Mouse (Mus musculus): ENCODE data around the gene Itpr2.

Gene Itpr2

DNA sequence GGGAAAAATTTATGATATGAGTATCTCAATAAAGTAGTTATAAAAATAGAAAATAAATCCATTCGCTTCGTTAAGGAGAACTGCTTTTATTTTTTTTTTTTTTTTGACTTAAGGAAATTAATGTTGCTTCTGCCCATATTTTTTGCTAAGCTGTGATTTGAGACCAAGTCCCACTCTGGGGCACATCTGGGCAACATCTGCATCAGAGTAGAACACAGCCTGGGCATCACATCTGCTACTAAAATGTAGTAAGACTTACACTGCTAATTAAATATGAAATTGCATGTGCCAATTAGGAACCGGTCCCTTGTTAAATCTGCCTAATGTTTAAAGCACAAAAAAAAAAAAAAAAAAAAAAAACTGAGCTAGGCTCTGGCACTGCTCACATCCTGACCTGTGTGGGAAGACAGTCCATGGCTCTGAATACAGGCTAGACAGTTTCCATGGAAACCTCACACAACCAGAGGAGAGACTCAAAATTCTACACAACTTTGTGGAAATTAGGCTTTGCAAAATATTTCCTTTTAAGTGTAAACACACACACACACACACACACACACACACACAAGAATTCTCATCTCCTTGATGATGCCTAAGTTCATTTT, 247.7 kb downstream of the Itpr2 start:
- in situ Hi-C loops (cut with MboI; ENCODE audit: unreplicated experiment in 2 of 2), result no loop called here

DNA sequence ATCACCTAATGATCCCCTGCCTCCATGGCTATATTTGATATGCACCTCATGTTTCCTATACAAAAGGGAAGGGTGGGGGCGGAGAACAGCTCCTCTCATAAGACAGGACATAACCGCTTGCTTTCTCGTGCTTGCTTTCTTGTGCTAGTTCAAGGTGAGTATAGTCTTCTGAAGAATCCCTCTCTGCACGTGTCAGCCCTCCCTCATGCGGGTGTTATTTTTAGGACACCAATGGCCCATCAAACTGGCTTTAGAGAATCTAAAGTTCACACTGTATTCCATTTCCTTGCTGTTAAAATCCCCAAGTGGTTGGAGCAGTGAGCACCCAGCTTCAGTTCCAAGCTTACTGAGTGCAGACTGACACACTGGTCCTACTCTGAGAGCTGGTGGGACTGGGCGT, 252.9 kb downstream of the Itpr2 start:
- in situ Hi-C loops (cut with MboI; ENCODE audit: unreplicated experiment in 2 of 2), result no loop called here

DNA sequence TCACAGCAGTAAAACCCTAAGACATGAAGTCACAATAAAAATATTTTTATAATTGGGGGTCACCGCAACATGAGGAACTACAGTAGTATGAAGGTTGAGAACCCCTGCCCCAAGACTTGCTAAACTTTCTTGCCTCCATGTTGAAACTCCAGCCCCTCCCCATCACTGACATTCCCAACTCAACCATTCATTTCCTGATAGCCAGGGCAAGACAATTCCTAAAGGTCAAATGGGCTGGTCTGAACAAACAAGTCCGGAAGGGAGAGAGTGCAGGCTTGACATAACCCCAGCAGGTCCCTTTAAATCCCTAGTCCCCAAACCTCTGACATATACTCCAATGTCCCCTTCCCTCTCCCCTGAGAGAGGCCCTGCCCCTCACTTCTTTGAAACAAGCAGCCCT, 253.7 kb downstream of the Itpr2 start:
- in situ Hi-C loops (cut with MboI; ENCODE audit: unreplicated experiment in 2 of 2), result no loop called here

DNA sequence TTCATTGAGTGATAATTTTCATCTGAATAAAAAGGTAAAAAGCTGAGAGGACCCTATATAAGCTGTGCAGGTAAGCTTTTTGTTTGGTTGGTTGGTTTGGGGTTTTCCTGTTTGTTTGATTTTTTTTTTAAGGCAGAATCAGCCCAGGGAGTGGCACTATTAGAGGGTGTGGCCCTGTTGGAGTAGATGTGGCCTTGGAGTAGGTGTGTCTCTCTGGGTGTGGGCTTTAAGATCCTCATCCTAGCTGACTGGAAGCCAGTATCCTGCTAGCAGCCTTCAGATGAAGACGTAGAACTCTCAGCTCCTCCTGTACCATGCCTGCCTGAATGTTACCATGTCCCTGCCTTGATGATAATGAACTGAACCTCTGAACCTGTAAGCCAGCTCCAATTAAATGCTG, 254.1 kb downstream of the Itpr2 start:
- in situ Hi-C loops (cut with MboI; ENCODE audit: unreplicated experiment in 2 of 2), result no loop called here

DNA sequence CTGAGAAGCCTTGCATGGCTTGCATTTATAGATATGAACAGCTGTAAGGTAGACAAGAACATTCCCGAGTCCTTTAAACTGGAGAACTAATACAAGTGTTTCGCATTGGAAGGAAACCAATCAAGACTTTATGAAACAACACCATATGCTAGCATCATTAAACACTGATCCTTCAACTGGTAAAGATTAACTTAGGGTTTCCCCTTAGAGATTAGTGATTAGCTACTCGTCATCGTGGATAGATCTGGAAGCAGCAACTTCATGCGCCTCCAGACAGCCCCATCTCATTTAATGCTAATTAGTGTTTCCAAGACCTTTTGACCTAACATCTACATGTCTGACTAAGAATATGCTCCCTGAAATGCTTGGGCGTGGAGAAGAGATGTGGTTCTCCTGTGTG, 255.7 kb downstream of the Itpr2 start:
- in situ Hi-C loops (cut with MboI; ENCODE audit: unreplicated experiment in 2 of 2), result no loop called here

DNA sequence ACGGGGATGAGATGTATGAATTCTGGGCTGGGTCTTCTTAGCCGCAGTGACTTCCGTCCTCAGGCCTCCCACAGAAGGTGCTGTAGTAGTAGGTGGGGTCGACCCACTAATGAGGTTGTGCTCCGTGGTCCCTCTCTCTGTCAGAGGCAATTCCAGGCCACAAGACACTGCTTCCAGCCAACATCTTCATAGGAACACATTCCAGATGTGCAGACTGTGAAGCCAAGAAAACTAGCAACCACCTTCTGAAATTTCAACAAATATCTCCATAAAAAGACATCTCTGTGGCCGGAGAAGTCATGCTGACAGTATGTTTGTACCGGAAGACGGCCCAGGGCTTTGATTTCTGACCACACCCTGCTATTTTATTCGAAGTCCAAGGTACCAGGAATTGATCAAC, 256.1 kb downstream of the Itpr2 start:
- in situ Hi-C loops (cut with MboI; ENCODE audit: unreplicated experiment in 2 of 2), result no loop called here

DNA sequence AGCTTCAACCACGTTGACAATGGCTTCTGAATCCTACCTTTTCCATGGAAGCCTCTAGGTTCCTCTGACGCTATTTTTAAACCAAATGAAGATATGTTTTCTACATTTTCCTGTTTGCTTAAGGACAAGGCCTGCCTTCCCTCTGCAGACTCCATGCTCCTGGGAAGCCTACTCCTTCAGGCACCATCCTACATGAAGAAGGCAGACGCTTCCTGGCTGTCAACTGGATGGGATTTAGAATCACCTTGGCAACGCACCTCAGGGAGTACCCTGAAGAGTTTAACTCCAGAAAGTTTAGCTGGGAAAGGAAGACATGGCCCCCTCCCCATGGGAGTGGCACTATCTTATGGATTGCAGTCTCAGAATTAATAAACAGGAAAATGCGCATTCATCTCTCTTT, 259.0 kb downstream of the Itpr2 start:
- in situ Hi-C loops (cut with MboI; ENCODE audit: unreplicated experiment in 2 of 2), result no loop called here

DNA sequence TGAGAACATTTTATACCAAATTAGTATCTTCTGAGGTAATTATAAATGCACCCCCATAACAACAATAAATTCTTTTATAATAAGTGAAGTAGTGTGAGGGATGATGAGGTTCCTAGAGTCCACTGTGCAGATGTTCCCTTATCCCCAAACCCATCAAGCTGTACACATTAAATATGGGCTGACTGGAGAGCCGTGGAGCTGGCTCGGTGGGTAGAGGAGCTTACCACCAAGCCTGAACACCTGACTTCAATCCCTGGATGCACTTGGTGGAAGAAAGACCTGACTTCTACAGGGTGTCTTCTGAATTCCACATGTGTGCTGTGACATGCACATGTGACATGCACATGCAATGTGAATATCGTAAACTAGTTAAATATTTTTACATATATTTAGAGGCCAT, 260.7 kb downstream of the Itpr2 start:
- in situ Hi-C loops (cut with MboI; ENCODE audit: unreplicated experiment in 2 of 2), result no loop called here

DNA sequence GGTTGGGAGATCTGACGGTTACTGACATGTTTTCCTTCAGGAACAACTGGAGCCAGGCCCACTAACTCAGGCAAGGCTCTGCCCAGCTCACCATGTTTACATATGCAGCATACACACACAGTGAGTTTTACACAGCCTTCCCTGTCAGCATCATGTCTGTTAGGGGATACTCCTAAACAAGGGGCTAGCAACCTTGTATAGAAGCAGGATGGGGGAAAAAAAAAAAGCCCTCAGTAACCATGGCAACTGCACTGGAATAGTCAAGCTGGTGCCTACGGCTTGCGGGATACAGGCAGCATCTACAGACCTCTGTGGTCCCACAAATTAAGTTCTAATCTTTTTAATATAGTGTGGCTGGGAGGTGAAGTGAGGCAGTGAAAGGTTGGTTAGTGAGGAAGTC, 266.9 kb downstream of the Itpr2 start:
- in situ Hi-C loops (cut with MboI; ENCODE audit: unreplicated experiment in 2 of 2), result no loop called here

DNA sequence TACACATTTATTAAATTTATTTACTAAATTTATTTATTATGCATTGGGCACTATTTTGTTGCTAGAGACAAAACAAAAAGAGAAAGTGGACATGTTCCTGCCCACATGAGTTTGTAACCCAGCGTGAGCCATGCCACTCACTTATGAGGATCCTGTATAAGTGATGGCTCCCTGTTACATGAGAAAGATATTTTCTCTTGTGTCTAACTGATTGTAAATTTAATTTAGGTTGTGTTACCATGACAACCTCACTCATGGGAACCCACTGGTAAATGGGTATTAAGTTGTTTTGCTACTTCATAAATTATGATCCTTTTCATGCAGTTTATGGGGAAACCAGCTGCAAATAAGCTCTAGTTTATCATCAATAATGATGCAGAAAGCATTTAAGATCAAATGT, 267.6 kb downstream of the Itpr2 start:
- in situ Hi-C loops (cut with MboI; ENCODE audit: unreplicated experiment in 2 of 2), result no loop called here

DNA sequence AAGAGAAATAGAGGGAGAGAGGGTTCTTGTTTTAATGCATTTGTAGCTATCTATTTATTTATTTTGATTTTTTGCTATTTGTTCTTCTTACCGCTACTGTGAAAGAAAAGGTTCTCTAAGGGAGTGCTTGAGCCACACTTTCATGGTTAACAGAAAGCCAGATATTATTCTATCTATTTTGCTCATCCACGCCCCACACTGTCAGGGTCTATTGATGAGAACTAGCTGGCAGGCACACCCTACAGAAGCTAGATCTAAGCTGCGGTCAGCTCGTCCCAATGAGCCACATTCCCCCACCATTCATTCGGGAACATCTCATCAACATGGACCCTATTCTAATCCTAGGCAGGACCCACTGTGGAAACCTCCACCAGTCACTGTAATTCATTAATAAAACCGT, 271.1 kb downstream of the Itpr2 start:
- in situ Hi-C loops (cut with MboI; ENCODE audit: unreplicated experiment in 2 of 2), result no loop called here

DNA sequence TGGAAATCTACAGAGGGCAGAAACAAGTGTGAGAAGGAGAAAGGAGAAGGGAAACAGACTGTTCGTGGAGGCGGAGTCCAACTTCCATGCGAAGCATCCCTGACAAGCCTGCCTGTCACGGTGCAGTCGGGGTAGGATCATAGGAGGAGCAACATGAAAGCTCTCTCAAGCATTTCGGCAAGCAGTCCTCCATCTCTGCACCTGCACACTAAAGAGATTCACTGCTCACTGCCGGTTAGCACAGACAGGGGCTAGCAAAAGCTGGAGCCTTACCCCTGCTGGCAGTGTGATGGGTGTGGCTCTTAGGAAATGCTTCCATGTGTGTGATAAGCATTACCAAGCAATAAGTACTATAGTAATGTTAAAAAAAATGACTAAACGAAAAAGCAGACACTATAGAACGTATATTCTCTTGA, 271.6 kb downstream of the Itpr2 start:
- in situ Hi-C loops (cut with MboI; ENCODE audit: unreplicated experiment in 2 of 2), result no loop called here

DNA sequence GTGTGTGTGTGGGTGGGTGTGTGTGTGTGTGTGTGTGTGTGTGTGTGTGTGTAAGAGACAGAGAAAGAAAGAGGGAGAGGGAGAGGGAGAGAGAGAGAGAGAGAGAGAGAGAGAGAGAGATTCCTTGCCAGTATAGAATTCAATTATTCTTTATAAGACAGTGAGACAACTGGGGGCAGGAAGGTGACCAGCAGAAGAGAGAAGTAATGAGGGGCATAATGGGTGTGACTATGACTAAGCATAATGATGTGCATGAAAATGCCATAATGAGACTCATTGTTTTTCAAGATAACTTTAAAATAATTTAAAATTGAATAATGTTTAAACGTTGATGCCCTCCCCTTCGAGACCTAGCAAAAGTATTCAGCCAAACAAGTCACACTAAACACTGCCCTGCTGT, 272.1 kb downstream of the Itpr2 start:
- in situ Hi-C loops (cut with MboI; ENCODE audit: unreplicated experiment in 2 of 2), result loop anchor here in 1 of 2 experiments (5.0 kb wide), 1 partner anchor 32 kb away; no protein-coding TSS in a partner anchor

DNA sequence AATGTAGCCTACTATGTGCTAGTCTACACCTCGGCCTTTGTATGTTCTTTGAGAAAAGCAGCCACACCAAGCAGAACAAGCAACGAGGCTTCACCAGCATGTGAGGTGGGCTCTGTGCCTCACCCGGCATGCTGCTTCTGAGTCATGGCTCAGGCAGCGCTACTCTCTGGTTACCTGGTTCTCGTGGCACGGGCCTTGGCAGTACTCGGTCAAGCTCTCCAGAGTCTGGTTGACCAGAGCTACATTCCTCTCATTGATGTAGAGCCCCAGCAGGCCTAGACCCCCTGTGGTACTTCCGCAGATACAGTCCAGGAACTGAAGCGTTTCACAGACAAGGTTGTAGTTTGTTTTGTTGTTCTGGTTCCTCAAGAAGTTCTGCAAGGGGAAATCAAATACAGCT, 272.5 kb downstream of the Itpr2 start:
- in situ Hi-C loops (cut with MboI; ENCODE audit: unreplicated experiment in 2 of 2), result loop anchor here in 1 of 2 experiments (5.0 kb wide), 1 partner anchor 33 kb away; no protein-coding TSS in a partner anchor

DNA sequence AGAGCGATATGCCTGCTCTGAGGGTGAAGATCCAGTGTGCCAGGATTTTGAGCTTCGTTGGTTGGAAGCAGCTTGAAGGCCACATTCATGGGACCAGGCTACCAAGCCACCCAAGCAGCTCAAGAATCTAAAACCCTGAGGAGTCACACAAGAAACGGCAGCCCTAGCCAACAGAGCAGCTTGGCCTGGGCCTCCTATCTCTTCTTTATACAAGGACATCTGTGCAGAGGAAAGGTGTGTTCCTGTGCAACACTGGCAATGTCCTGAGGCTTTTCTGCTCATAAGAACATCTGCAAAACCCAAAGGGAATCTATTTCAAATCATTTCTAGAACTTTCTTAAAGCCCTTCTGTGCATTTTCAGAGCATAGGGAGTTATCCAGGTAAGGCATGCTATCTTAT, 274.0 kb downstream of the Itpr2 start:
- in situ Hi-C loops (cut with MboI; ENCODE audit: unreplicated experiment in 2 of 2), result loop anchor here in 1 of 2 experiments (5.0 kb wide), 1 partner anchor 34 kb away; no protein-coding TSS in a partner anchor

DNA sequence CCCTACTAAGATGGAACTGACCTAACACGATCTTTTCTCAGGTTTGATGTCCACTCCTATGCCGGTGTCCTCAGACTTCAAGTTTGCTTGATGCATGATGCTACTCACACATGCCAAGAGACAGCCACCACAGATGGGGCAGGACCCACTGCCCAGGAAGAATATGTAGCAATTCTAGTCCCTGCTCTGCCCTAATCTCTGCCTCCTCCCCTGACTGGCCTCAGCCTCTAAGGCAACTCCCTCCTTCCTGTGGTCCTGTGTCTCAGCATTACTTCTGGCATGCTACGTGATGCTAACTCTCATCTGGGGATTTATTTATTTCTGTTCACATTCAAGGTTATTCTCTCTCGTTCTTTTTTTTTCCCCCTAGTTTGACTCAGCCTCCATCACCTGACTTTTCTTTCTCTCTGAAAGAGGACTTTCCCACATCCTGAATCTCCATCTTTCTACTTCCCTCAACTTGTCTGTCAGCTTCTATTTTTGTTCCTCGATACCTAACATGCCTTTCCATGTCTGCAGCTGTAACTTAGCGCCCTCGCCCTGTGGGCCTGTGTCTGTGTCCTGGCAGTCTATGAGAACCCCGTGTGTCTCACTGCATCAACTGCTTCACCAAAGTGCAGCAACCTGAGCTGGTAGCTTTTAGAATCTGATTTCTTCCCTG, 279.5 kb downstream of the Itpr2 start:
- in situ Hi-C loops (cut with MboI; ENCODE audit: unreplicated experiment in 2 of 2), result loop anchor here in 1 of 2 experiments (5.0 to 25.0 kb wide), 2 partner anchors 60 to 1310 kb away; no protein-coding TSS in a partner anchor

DNA sequence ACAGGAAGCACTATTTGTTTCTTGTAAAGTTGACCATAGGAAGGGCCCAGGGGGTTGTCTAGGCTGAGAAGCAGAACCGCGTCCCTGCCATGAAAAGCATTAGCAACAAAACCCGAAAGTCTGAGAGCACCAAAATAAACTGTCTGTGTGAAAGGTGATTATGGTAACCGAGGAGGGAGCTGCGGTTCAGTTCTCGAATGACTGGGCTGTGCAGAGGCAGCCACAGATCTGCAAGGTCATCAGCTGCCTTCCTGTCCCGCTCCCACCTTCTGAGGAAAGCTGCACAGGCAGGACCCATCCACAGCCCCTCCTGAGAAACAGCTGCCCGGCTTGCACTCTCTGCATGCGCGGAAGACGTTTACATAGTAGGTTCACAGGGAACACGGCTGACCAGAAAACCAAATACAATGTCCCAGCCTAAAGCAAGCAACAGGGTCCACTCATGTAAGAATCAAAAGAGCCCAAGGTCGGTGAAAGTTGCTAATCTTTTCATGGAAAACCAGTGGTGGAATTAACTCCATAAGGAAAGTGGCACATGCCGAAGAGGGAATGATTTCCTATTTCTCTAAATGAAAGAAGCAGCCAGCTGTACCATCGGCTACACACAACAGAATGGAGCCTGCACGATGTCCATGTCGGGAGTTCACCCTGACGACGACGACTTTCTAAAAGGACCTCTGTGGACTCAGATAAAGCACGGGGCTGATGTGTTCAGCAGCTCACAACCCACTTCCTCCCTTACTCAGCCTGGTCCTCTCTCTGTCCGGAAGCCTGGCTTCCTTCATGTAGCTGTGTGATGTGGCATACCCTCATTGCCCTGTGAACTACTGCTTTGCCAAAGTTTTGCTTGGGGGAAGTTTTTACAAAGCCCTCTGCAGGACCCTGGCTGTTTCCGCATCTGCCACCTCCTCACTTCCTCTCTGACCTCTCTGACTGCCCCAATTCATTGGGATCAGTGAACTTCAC, 280.4 kb downstream of the Itpr2 start:
- in situ Hi-C loops (cut with MboI; ENCODE audit: unreplicated experiment in 2 of 2), result loop anchor here in 1 of 2 experiments (5.0 to 25.0 kb wide), 2 partner anchors 59 to 1309 kb away; no protein-coding TSS in a partner anchor

DNA sequence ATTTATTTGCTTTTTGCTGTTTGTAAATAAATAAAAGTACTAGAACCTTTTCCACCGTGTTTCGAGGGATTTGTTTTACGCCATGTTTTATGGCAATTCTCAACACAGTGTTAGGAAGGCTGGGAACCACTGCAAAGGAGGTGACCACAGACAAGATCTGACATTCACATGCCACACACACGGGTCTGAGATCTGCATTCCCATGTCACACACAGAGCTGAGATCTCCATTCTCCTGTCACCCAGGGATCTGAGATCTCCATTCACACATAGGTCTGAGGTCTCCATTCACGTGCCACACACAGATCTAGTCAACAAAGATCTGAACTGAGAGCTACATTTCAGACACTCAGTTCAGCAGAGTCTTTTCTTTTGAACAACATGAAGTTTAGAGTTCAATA, 282.0 kb downstream of the Itpr2 start:
- in situ Hi-C loops (cut with MboI; ENCODE audit: unreplicated experiment in 2 of 2), result loop anchor here in 1 of 2 experiments (5.0 to 25.0 kb wide), 2 partner anchors 58 to 1308 kb away; no protein-coding TSS in a partner anchor

DNA sequence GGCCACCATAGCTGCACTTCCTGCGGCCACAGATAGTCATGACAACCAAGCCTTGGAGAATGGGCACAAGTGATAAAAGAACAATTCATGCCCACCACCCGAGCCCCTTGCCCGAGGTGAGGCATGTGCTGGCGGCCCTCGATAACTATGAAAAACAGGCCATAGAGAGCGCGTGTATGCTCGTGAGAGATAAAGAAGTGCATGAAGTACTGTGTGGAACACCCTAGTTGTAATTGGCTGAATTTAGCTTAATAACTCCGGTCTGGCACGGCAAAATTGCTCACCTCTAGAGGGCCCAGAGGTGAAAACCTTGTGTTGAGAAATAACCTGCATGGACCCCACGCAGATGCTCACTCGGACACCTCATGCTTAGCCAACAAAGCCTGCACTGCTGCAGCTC, 282.5 kb downstream of the Itpr2 start:
- in situ Hi-C loops (cut with MboI; ENCODE audit: unreplicated experiment in 2 of 2), result loop anchor here in 1 of 2 experiments (25.0 kb wide), 1 partner anchor 1307 kb away; no protein-coding TSS in a partner anchor

DNA sequence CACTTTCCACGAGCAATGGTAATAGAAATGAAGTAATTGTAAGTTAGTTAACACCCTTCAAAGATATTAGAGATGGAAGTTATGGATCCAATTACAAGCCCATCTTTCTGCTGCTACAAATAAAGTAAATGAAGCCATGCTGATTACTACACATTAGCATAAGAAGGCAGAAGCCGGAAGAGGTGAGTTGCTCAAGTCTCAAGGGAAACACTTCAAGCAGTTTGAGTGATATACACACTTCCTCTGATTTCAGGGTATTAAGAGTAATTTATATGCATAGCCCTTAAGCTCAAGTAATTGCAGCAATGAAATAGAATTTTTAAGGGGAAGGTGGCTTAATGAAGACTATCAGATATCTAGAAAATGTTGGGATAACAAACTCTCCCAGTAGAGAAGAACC, 286.7 kb downstream of the Itpr2 start:
- in situ Hi-C loops (cut with MboI; ENCODE audit: unreplicated experiment in 2 of 2), result loop anchor here in 1 of 2 experiments (25.0 kb wide), 1 partner anchor 1303 kb away; no protein-coding TSS in a partner anchor

DNA sequence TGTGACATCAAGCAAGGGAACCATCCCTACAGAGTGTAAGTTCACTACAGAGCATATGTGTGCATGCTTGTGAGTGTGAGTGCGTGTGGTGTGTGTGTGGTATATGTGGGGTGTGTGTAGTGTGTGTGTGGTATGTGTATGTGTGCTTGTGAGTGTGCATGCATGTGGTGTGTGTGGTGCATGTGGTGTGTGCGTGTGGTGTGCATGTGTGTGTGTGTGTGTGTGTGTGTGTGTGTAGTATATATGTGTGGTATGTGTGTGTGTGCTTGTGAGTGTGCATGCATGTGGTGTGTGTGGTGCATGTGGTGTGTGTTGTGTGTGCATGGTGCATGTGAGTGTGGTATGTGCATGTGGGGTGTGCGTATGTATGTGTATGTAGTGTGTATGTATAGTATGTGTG, 289.7 kb downstream of the Itpr2 start:
- in situ Hi-C loops (cut with MboI; ENCODE audit: unreplicated experiment in 2 of 2), result loop anchor here in 1 of 2 experiments (25.0 kb wide), 1 partner anchor 1300 kb away; no protein-coding TSS in a partner anchor

Measured in v-Abl transformed pro-B cells (cell line).